Mouse (Mus musculus) ES-Bruce4 (cell line): ENCODE measurements at regions not wholly inside any gene's neighbourhood (a gene's known extent, or its start where the extent isn't known, plus 50 kb on each side); places are given as distances from the start of the nearest gene placed in this dataset.

ENCODE experiments used
- H3K27ac ChIP-seq: 2 replicates; pipeline ENCODE4 v1.5.1; 2012; ENCODE audit warnings: low read length, inconsistent platforms; ENCODE audit not compliant: insufficient read depth
- H3K27me3 ChIP-seq: 2 replicates; pipeline ENCODE4 v1.6.1; 2012; ENCODE audit warnings: mild to moderate bottlenecking, low read length, inconsistent platforms; ENCODE audit not compliant: control insufficient read depth, poor library complexity, insufficient read depth, severe bottlenecking
- H3K36me3 ChIP-seq: 2 replicates; pipeline ENCODE4 v1.6.1; 2012; ENCODE audit warnings: inconsistent platforms, mild to moderate bottlenecking, low read length, moderate library complexity; ENCODE audit not compliant: control insufficient read depth, poor library complexity, insufficient read depth, severe bottlenecking
- H3K4me1 ChIP-seq: one replicate; pipeline ENCODE4 v1.8.1; 2011; ENCODE audit warnings: low read length; ENCODE audit not compliant: control insufficient read depth, insufficient read depth
- H3K4me3 ChIP-seq: 2 replicates; pipeline ENCODE4 v1.5.1; 2011; ENCODE audit warnings: low read depth, mild to moderate bottlenecking, low read length
- H3K9ac ChIP-seq: 2 replicates; pipeline ENCODE4 v1.6.1; 2012; ENCODE audit warnings: low read depth, mild to moderate bottlenecking, inconsistent platforms; ENCODE audit not compliant: poor library complexity, severe bottlenecking
- H3K9me3 ChIP-seq: replicated peaks from 2 replicates; pipeline ENCODE4 v1.6.1; 2012; ENCODE audit warnings: mild to moderate bottlenecking, low read length, inconsistent platforms; ENCODE audit not compliant: control insufficient read depth, poor library complexity, insufficient read depth, severe bottlenecking
- CTCF ChIP-seq: IDR thresholded peaks from one replicate; pipeline ENCODE4 v1.8.1; 2011; ENCODE audit warnings: low read depth, low read length
- EP300 ChIP-seq: IDR thresholded peaks from 2 replicates; pipeline ENCODE4 v1.6.1; 2011; ENCODE audit warnings: low read depth, low read length; ENCODE audit not compliant: insufficient read depth
- POLR2A ChIP-seq: IDR thresholded peaks from one replicate; pipeline ENCODE4 v1.8.1; 2011; ENCODE audit warnings: low read length; ENCODE audit not compliant: insufficient read depth

GRCm38 (mm10) chr4:97037693-97038348 is 145.1 kb downstream of the Gm10192 start:
- no peaks in the 10 kb centered on the region for H3K36me3 ChIP-seq
- no peaks in the 10 kb centered on the region for H3K27me3 ChIP-seq
- no peak overlapping the region for H3K4me3 ChIP-seq
- TF ChIP-seq CTCF (peak; percentile 11), EP300 (no peak), POLR2A (no peak)
- no peaks in the 10 kb centered on the region for H3K4me1 ChIP-seq
- no peaks in the 10 kb centered on the region for H3K9me3 ChIP-seq
- H3K9ac ChIP-seq, result no peak overlapping the region
- H3K27ac ChIP-seq, result no peak overlapping the region

- Histone ChIP-seq H3K27me3 (no peaks in the 10 kb centered on the region), H3K4me1 (no peaks in the 10 kb centered on the region), H3K36me3 (no peaks in the 10 kb centered on the region), H3K9ac (no peak overlapping the region), H3K9me3 (no peaks in the 10 kb centered on the region), H3K27ac (no peak overlapping the region), H3K4me3 (no peak overlapping the region)
- TF ChIP-seq CTCF, result no peak
- TF ChIP-seq POLR2A, result no peak
- TF ChIP-seq EP300, result no peak
Observed at GRCm38 (mm10) chr4:97028938-97029337, 154.0 kb downstream of the Gm10192 start.

GRCm38 (mm10) chr4:97025446-97026040 is 157.4 kb downstream of the Gm10192 start:
- H3K27me3 ChIP-seq, result no peaks in the 10 kb centered on the region
- no peak overlapping the region for H3K27ac ChIP-seq
- no peaks in the 10 kb centered on the region for H3K4me1 ChIP-seq
- no peaks in the 10 kb centered on the region for H3K9me3 ChIP-seq
- no peak overlapping the region for H3K4me3 ChIP-seq
- no peak overlapping the region for H3K9ac ChIP-seq
- no peak for TF ChIP-seq EP300
- no peak for TF ChIP-seq CTCF
- TF ChIP-seq POLR2A, result no peak
- no peaks in the 10 kb centered on the region for H3K36me3 ChIP-seq

- Histone ChIP-seq H3K4me1 (no peaks in the 10 kb centered on the region), H3K9me3 (no peaks in the 10 kb centered on the region), H3K4me3 (no peak overlapping the region), H3K27me3 (no peaks in the 10 kb centered on the region), H3K27ac (no peak overlapping the region), H3K9ac (no peak overlapping the region), H3K36me3 (no peaks in the 10 kb centered on the region)
- no peak for TF ChIP-seq POLR2A
- no peak for TF ChIP-seq EP300
Observed at GRCm38 (mm10) chr4:97001321-97001720, 181.6 kb downstream of the Gm10192 start.

GRCm38 (mm10) chr4:96980311-96980710 is 195.3 kb upstream of the Gm12695 start:
- no peak overlapping the region for H3K4me3 ChIP-seq
- no peaks in the 10 kb centered on the region for H3K36me3 ChIP-seq
- no peaks in the 10 kb centered on the region for H3K9me3 ChIP-seq
- H3K27me3 ChIP-seq, result no peaks in the 10 kb centered on the region
- no peaks in the 10 kb centered on the region for H3K4me1 ChIP-seq
- no peak overlapping the region for H3K9ac ChIP-seq
- H3K27ac ChIP-seq, result no peak overlapping the region
- TF ChIP-seq EP300 (no peak), POLR2A (no peak), CTCF (no peak)

DNA sequence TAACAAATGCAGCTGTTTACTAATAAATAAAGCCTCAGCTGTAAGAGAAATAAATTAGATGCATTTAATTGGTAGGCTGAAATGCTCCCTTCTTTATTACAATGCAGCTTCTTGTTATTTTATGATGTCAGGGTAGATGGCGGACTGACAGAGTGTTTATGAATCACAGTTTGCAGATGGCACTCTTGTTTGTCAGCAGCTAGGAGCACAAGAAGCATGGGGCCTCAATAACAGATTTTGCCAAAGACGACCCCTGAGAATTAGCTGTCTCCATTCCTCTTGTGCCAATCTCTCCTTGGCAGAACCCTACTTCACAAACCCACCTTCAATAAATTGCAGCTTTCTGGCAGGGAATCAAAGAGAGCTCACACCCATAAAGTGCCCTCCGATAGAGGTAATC is 194.9 kb upstream of the Gm12695 start:
- H3K9me3 ChIP-seq, result no peaks in the 10 kb centered on the region
- no peak overlapping the region for H3K27ac ChIP-seq
- H3K9ac ChIP-seq, result no peak overlapping the region
- no peaks in the 10 kb centered on the region for H3K36me3 ChIP-seq
- no peaks in the 10 kb centered on the region for H3K4me1 ChIP-seq
- TF ChIP-seq CTCF, result no peak
- no peak for TF ChIP-seq EP300
- TF ChIP-seq POLR2A, result no peak
- H3K27me3 ChIP-seq, result no peaks in the 10 kb centered on the region
- no peak overlapping the region for H3K4me3 ChIP-seq
